Mouse (Mus musculus) lung, postnatal 25 days (tissue): Measurements from ENCODE around the gene Creld2.

Source experiments
- DNase-seq: peaks from one replicate; pipeline ENCODE4 v3.0.0; 2022; ENCODE audit warnings: low spot score

The Creld2 gene

DNA sequence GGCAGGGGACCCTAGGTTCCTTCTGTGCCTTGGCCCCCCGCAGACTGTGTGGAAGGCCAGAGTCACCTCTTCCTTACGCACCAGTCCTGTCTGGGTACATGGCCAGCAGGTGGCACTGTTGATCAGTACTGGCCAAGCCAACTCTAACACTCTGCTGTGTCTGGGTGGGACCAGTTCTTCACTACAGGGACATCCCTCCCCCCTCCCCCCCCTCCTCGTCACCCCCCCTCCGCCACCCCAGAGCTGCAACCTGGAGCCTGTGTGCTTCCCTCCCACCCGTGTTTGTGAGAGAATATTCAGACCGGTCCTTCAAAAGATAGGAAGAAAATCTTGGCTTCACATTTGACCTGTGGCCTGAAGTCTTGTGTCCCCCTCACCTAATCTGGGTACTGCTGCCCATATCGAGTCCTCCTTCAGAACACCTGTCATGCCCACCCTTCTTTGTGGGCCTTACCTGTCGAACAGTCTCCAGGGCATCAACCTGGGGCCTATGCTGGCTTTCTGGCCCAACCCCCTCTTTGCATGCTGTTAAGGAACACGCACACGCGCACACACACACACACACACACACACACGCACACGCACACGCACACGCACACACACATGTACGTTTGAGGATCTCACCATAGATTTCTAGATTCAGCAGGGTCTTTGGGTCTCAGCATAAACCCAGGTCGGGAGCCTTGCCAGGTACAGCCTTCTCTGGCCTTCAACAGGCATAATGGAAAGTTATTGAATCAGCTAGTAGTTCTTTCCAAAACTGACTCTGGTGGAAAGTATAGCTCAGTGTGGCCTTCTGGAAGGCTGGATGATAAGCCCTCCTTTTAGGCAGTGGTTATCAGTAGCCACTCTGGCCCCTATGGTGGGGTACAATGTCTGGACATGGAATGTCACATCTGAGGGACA is 9.6 kb downstream of the Creld2 start:
- peak; percentile 91 for DNase-seq

DNA sequence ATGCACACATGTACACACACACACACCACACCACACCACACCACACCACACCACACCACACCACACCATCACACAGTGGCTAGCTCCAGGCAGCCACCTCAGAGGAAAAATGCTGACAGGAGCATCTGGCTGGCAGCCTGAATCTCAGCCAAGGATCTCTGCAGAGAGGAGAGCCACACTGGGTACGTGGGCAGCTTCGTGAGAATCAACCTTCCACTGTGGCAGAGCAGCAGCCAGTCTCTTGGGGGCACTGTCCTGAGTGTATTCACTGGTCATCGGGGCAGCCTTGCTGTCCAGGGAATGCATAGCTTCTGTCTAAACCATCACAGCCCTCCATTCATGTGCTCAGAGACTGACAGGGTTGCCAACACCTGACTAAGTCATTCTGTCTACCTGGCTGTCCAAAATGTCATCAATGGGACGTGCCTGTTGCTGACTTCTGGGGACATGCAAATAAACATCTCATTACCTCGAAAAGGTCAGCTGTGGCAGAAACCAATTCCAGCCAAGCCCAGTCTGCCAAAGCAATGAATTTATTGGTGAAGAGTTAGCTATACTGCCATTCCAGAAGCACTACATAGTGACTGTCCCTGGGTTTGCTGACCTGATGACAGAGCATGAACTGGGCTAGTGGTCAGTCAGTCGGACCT is 10.5 kb downstream of the Creld2 start:
- DNase-seq: no peak

- no peak for DNase-seq
Measured at GRCm38 (mm10) chr15:88830696-88831095, 11.2 kb downstream of the Creld2 start.

DNA sequence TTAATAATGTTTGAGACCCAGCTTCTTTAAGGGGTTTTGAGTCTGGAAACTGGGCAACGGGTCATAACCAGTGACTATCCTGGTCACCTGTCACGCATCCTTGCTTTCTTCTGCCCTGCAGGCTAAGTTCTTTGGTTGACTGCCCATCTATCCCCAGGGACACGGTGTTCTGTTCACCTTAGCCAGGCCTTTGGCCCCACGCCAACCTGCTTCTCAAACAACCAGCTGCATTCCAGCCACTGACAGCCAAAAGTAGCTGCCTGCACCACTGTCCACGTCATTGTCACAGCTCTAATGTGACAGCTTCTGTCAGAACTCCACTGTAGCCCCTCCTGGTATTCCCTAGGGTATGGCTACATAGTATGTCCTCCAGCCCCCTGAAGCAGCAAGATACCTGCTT is 12.0 kb downstream of the Creld2 start:
- DNase-seq: peak; percentile 87

DNA sequence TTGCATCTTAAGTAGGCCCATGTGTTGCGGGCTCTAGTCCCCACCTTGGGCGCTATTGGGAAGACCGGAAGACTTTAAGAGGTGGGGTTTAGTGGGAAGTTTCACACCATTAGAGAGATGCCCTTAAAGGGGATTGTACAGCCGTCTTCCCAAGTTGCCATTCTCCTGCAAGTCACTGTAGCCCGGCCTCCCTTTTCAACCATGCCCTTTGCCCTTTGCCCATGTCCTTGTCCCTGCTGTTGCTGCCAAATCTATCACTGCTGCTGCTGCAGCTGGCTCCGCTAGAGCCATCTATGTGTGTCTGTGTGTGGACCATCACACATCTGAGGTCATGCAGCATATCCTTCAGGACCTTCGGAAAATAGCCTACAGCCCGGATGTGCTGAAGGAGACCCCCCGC is 13.1 kb downstream of the Creld2 start:
- no peak for DNase-seq

DNA sequence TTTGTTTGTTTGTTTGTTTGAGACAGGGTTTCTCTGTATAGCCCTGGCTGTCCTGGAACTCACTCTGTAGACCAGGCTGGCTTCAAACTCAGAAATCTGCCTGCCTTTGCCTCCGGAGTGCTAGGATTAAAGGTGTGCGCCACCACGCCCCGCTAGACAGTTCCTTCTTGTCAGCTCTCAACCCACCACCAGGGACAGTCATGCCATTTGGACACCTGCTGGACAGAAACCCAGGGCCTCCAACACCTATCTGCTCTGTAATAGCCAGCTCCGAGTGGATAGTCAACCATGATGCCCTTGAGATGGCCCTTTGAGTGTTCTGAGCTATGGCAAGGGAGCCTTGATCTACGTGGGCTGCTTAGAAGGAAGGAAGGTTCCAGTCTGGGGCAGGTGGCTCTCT is 16.6 kb downstream of the Creld2 start:
- DNase-seq: no peak

DNA sequence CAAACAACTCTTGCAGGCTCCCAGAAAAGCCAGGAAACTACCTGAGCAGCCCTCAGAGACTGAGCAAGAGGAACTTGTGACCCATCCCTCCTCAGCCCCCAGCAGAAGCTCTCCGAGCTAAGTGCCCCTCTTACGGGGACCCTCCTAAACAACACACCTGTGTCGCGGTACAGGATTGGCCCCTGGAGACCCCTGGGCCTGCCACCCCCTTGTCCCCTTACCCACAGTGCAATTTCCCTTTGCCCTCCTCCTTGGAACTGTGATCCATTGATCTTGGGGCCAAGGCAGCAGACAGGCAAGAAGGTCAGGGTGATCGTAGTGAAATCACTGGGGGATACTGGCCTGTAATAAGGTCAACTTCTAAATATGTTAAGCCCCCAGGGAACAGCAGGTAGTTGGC is 17.1 kb downstream of the Creld2 start:
- no peak for DNase-seq

GRCm38 (mm10) chr15:88837199-88837932 is 17.9 kb downstream of the Creld2 start:
- peak; percentile 87 for DNase-seq

GRCm38 (mm10) chr15:88837977-88838376 is 18.5 kb downstream of the Creld2 start:
- peak; percentile 54 for DNase-seq

GRCm38 (mm10) chr15:88839271-88839670 is 19.8 kb downstream of the Creld2 start:
- no peak for DNase-seq

DNA sequence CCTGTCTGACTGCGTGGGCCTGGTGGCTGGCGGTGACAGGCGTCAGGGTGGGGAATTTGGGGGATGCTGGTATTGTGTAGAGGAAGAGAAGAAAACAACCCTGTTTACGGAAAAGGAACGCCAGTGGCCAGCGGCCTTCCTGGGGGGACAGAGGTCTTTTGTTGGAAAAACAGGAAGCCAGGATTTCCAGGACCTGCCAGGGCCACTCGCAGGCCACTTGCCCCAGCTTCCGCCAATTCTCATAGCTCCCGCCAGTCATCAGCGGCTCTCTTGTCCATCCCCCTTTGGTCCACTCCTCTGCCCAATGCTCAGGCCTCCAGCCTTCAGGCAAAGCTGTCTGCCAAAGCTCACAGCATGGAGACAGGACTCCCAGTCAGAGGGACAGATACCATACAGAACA is 20.7 kb downstream of the Creld2 start:
- peak; percentile 78 for DNase-seq

- DNase-seq: no peak
Measured at GRCm38 (mm10) chr15:88841160-88841559, 21.7 kb downstream of the Creld2 start.

- DNase-seq: no peak
Measured at GRCm38 (mm10) chr15:88841580-88842299, 22.3 kb downstream of the Creld2 start.

DNA sequence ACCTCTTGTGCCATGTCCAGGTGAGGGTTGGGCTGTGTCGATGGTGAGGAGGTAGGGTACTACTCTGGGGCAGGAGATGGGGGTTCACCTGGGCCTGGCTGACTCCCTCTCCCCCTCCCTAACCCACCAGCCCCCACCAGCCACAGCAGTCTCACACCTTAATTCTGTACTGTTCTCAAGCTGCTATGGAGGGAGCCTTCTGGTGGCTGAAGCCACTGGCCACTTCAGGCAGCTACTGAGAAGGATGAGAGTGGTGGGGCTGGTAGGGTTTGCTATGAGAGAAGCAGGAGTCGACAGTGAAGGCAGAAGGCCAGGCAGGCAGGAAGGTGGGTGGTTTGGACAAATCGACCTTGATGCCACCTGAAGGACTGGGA is 22.8 kb downstream of the Creld2 start:
- no peak for DNase-seq

DNA sequence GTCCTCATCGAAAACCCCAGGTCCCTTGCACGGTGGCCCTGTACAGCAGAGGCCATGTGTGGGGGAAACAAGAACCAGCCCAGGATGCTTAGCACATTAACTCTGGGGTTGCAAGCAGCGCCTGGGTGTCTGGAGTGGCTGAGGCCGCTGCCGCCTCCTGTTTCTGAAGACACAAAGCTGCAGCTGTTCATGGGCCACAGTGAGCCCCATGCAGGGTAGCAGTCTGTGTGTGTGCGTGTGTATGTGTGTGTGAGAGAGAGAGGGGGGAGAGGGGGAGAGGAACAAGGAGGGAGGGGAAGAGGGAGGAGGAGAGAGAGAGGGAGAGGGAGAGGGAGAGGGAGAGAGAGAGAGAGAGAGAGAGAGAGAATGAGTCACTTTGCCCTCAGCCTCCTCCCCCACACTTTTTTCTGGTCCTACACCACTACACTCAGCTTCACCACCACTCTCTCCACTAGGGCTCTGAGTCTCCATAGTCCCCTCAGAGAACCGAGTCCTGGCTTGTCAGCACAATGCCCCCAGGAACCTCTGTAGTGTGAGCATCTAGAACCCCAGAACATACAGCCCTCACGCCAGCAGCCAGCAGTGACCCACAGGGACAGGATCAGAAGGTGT is 24.1 kb downstream of the Creld2 start:
- no peak for DNase-seq

- DNase-seq: no peak
Measured at GRCm38 (mm10) chr15:88844966-88845365, 25.5 kb downstream of the Creld2 start.

GRCm38 (mm10) chr15:88848661-88849060 is 29.2 kb downstream of the Creld2 start:
- no peak for DNase-seq

GRCm38 (mm10) chr15:88849621-88850020 is 30.2 kb downstream of the Creld2 start:
- no peak for DNase-seq

GRCm38 (mm10) chr15:88850146-88850826 is 30.8 kb downstream of the Creld2 start:
- DNase-seq: peak; percentile 97

- no peak for DNase-seq
Measured at GRCm38 (mm10) chr15:88851076-88851475, 31.6 kb downstream of the Creld2 start.

DNA sequence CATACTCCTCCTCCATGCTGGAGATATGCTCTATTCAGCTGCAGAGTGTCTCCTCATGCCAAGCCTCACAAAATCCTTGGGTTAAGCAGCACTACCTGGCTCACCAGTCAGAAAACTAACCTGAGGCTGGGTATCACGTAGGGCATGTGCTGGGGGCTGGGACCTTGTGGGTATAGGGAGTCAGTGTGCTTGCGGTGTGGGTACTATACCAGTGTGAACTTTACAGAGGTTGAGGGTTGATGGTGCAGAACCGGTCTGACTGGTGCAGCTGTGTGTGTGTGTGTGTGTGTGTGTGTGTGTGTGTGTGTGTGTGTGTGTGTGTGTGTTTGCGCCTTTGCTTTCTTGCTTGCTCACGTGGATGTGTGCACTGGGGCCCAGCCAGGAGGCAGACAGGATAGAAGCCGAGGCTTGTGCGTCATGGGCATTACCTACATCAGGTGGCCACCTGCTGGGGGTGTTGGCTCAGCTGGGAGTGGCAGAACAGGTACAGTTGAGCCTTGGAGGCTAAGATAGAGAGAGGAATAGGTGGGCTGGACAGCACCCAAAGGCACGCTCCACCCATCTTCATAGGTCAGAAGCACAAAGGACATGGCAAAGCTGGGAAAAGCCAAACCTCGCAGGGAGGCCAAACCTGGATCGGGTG is 32.2 kb downstream of the Creld2 start:
- peak; percentile 93 for DNase-seq
